Mouse (Mus musculus) G1E (cell line): ENCODE results near the gene Ppm1h. TPM values are rescaled to one million over a fixed set of nuclear protein-coding genes. Genes with fewer than 3 reads are reported as not detected.

ENCODE experiments used
- ATAC-seq: 2 replicates; pipeline ENCODE4 v1.8.0; 2016; ENCODE audit warnings: mild to moderate bottlenecking; ENCODE audit not compliant: insufficient number of reproducible peaks, poor library complexity, low FRiP score, severe bottlenecking; ENCODE audit errors: extremely low read depth
- DNase-seq: peaks from one replicate; pipeline ENCODE4 v3.0.0; 2012; ENCODE audit warnings: low spot score
- H3K27me3 ChIP-seq: 2 replicates; pipeline ENCODE4 v1.6.1; 2012; ENCODE audit warnings: mild to moderate bottlenecking, low read length, inconsistent platforms; ENCODE audit not compliant: insufficient read depth
- H3K36me3 ChIP-seq: replicated peaks from 2 replicates; pipeline ENCODE3; 2012; ENCODE audit warnings: mild to moderate bottlenecking, inconsistent platforms
- H3K4me1 ChIP-seq: 2 replicates; pipeline ENCODE4 v1.6.1; 2012; ENCODE audit warnings: low read depth, low read length, inconsistent platforms, mixed read lengths; ENCODE audit not compliant: insufficient read depth
- H3K4me3 ChIP-seq: 2 replicates; pipeline ENCODE4 v1.5.1; 2012; ENCODE audit warnings: low read depth, mild to moderate bottlenecking, inconsistent platforms, low read length, moderate library complexity, mixed read lengths
- H3K9me3 ChIP-seq: replicated peaks from 2 replicates; pipeline ENCODE4 v1.6.1; 2012; ENCODE audit warnings: inconsistent platforms
- CTCF ChIP-seq: IDR thresholded peaks from 2 replicates; pipeline ENCODE4 v1.5.1; 2012; ENCODE audit warnings: low read depth, low read length, inconsistent platforms, mixed read lengths
- GATA1 ChIP-seq: IDR thresholded peaks from 2 replicates; pipeline ENCODE4 v1.6.1; 2012; ENCODE audit warnings: borderline replicate concordance, low read length, inconsistent platforms, mixed read lengths
- GATA2 ChIP-seq: IDR thresholded peaks from 2 replicates; pipeline ENCODE4 v1.6.1; 2012; ENCODE audit warnings: low read depth, low read length, inconsistent platforms, borderline replicate concordance
- POLR2AphosphoS5 ChIP-seq: IDR thresholded peaks from 2 replicates; pipeline ENCODE4 v1.6.1; 2012; ENCODE audit warnings: low read depth, low read length, inconsistent platforms; ENCODE audit not compliant: insufficient replicate concordance
- TAL1 ChIP-seq: conservative IDR thresholded peaks from 2 replicates; pipeline ENCODE4 v1.6.1; 2012; ENCODE audit warnings: low read depth, low read length, inconsistent platforms, mixed read lengths
- polyA plus RNA-seq: library from polyadenylated mRNA; stranded (reverse); fragments of >175 nt; gene quantifications from 2 replicates; pipeline ENCODE4 v1.2.3, GENCODE M21; 2012
- total RNA-seq, 2 experiments: library from RNA; stranded (forward) in 1 of 2; stranded (reverse) in 1 of 2; fragments of 200-1000 nt in 1 of 2; fragments of >200 nt in 1 of 2; fragmentation: Nextera tagmentation in 1 of 2; gene quantifications; 2 replicates each; pipeline ENCODE4 v1.2.3; 2014 to 2017

Gene Ppm1h
- total and polyA plus RNA-seq, 3 experiments = 0.27 TPM; not detected in 2

GRCm38 (mm10) chr10:122915905-122916304 is 237.3 kb downstream of the Ppm1h start:
- Histone ChIP-seq H3K9me3 (peaks cover 32% of the 10 kb centered on the region), H3K4me1 (no peaks in the 10 kb centered on the region), H3K27me3 (no peaks in the 10 kb centered on the region), H3K4me3 (no peak overlapping the region), H3K36me3 (no peaks in the 10 kb centered on the region)
- no peak for DNase-seq
- ATAC-seq = no peak
- TF ChIP-seq GATA1 (no peak), POLR2AphosphoS5 (no peak), GATA2 (no peak), CTCF (no peak), TAL1 (no peak)

GRCm38 (mm10) chr10:122917648-122918324 is 239.2 kb downstream of the Ppm1h start:
- ATAC-seq (no peak), DNase-seq (no peak)
- Histone ChIP-seq H3K4me1 (no peaks in the 10 kb centered on the region), H3K27me3 (no peaks in the 10 kb centered on the region), H3K9me3 (peaks cover 26% of the 10 kb centered on the region), H3K4me3 (no peak overlapping the region), H3K36me3 (no peaks in the 10 kb centered on the region)
- TF ChIP-seq CTCF = no peak
- TF ChIP-seq GATA2 = no peak
- TF ChIP-seq GATA1 = no peak
- no peak for TF ChIP-seq POLR2AphosphoS5
- TF ChIP-seq TAL1 = no peak

DNA sequence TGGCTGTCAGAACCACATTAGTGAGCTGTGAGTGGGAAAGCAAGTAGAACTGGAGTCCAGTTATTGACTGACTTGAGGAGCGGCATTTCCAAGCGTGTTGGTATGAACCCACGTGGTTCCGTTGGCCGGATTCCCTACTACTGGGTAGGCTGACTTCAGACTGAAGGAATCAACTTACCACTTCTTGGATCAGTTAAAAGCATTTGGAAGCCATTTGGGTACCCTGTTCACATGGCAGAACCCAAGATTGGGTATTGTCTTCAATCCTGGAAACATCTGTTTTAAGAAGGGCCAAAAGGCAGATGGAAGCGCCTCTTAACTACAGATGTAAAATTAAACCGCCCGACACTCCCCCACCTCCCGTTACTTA is 239.7 kb downstream of the Ppm1h start:
- Histone ChIP-seq H3K27me3 (no peaks in the 10 kb centered on the region), H3K4me1 (no peaks in the 10 kb centered on the region), H3K36me3 (no peaks in the 10 kb centered on the region), H3K4me3 (no peak overlapping the region), H3K9me3 (peaks cover 22% of the 10 kb centered on the region)
- TF ChIP-seq GATA2 (no peak), CTCF (no peak), POLR2AphosphoS5 (no peak), GATA1 (no peak), TAL1 (no peak)
- ATAC-seq (no peak), DNase-seq (no peak)

DNA sequence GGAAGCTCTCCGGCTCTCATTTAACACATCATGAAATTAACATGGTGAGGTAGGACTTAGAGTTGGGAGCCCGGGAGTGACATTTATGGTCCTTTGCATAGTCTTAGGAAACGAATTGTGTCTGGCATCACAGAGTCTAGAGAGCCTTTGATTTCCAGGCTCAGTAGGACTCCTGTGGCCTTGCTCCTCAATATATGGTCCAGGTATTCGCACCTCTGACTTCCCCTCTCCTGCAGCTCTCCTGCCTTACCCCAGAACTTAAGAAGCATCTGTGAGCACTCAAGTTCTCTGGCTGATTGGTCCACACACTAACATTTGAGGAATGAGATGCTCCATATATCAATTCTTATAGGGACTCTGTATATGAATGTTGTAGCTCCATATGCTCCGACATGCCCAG is 240.2 kb downstream of the Ppm1h start:
- TF ChIP-seq CTCF (no peak), POLR2AphosphoS5 (no peak), GATA1 (no peak), TAL1 (no peak), GATA2 (no peak)
- DNase-seq = no peak
- Histone ChIP-seq H3K4me3 (no peak overlapping the region), H3K27me3 (no peaks in the 10 kb centered on the region), H3K4me1 (no peaks in the 10 kb centered on the region), H3K9me3 (peaks cover 22% of the 10 kb centered on the region), H3K36me3 (no peaks in the 10 kb centered on the region)
- ATAC-seq = no peak

- H3K27me3 ChIP-seq = no peaks in the 10 kb centered on the region
- H3K9me3 ChIP-seq = peaks cover 20% of the 10 kb centered on the region
- H3K4me3 ChIP-seq = no peak overlapping the region
- ATAC-seq (no peak), DNase-seq (no peak)
- no peaks in the 10 kb centered on the region for H3K36me3 ChIP-seq
- TF ChIP-seq POLR2AphosphoS5 (no peak), CTCF (no peak), GATA2 (no peak), GATA1 (no peak), TAL1 (no peak)
- no peaks in the 10 kb centered on the region for H3K4me1 ChIP-seq
Observed at GRCm38 (mm10) chr10:122919416-122919815, 240.9 kb downstream of the Ppm1h start.

- H3K36me3 ChIP-seq = no peaks in the 10 kb centered on the region
Observed at GRCm38 (mm10) chr10:122920218-122920795, 241.7 kb downstream of the Ppm1h start.

More at GRCm38 (mm10) chr10:122920218-122920795, 241.7 kb downstream of the Ppm1h start:
- DNase-seq = no peak
- no peak overlapping the region for H3K4me3 ChIP-seq
- TF ChIP-seq POLR2AphosphoS5 (no peak), GATA1 (no peak), TAL1 (no peak), GATA2 (no peak), CTCF (no peak)
- peaks cover 19% of the 10 kb centered on the region for H3K9me3 ChIP-seq
- H3K27me3 ChIP-seq = no peaks in the 10 kb centered on the region
- no peak for ATAC-seq
- no peaks in the 10 kb centered on the region for H3K4me1 ChIP-seq
